Mouse (Mus musculus): Measurements from ENCODE around the gene Dok3. TPM values are rescaled to one million over a fixed set of nuclear protein-coding genes. Genes with fewer than 3 reads are reported as not detected.
A peak's percentile ranks its signal among the peaks of the same experiment; 100 is the strongest.

The Dok3 gene
- polyA plus RNA-seq, 1 experiment from 2014 or later: 9.1 TPM

DNA sequence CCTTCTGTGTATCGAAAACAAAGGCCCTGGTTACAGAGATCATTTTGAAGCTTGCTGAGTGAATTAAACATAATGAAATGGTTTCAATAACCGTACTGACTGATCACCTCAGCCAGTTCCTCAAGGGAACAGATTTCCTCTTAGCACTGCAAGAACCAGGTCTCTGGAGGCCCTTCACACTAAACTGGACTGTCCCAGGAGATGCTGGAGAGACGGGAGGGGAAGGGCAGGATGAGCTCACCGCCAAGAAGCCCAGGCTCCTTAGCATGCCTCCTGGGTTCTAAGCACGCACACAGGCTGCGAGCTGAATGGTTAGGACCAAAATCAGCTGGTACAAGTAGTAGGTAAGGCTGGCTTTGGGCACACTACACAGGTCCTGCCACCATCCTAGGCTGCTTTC, 37.9 kb upstream of the Dok3 start:
- no peak overlapping the region for H3K4me3 ChIP-seq (ENCODE audit: low read depth, low read length)
- H3K9ac ChIP-seq (replicated peaks; ENCODE audit: low read depth): no peak overlapping the region
- H3K4me1 ChIP-seq (ENCODE audit: insufficient read depth, low read depth, low read length): peaks cover 9% of the 10 kb centered on the region; the same call in 1 of the 2 replicates
- no peak overlapping the region for H3K4me2 ChIP-seq (replicated peaks; ENCODE audit: low read depth, low read length)
- H3K27me3 ChIP-seq (replicated peaks; ENCODE audit: insufficient read depth, low read length): no peaks in the 10 kb centered on the region
- H3K9me3 ChIP-seq (ENCODE audit: low read length): no peaks in the 10 kb centered on the region
- DNase-seq (ENCODE audit: low spot score): no peak
- TF ChIP-seq EP300 (IDR thresholded peaks at IDR 0.05): no peak
- TF ChIP-seq CTCF (IDR thresholded peaks at IDR 0.05): no peak
- ATAC-seq: no peak
- no peak overlapping the region for H3K27ac ChIP-seq (ENCODE audit: low read length)
- WGBS: 88% methylated on average over 6 of the region's 6 CpGs
- no peaks in the 10 kb centered on the region for H3K36me3 ChIP-seq (ENCODE audit: insufficient read depth, low read length)

DNA sequence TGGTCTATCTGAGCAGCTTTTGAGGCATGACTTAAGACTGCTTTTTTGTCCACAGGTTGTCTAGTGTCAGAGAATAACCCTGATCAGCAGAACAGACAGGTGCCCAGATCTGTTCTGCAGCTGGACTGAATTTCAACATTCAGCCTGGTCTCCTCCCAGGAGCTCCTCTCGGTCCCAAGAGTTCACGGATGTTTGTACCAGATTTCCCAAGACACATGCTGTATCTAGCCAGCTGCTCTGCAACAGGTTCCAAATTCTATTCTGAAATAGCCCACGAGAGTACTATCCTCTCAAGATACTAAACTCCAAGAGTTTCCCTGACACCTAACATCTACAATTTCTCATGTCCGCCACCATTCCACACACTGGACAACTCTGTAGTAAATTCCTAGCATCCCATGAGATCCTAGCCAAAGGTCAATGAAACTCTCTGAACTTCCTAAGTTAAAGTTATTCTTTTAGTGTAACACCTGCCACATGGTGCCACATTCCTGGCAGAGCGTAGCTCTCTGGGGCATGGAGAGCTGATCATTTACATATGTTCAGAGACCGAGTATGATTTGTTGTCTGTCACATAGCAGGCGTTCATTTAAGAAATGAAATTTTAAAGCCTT, 34.3 kb upstream of the Dok3 start:
- Histone ChIP-seq H3K27me3 (replicated peaks; ENCODE audit: insufficient read depth, low read length) (no peaks in the 10 kb centered on the region), H3K4me2 (replicated peaks; ENCODE audit: low read depth, low read length) (no peak overlapping the region), H3K4me1 (ENCODE audit: insufficient read depth, low read depth, low read length) (no peaks in the 10 kb centered on the region), H3K9ac (replicated peaks; ENCODE audit: low read depth) (no peak overlapping the region), H3K4me3 (ENCODE audit: low read depth, low read length) (no peak overlapping the region), H3K9me3 (ENCODE audit: low read length) (no peaks in the 10 kb centered on the region), H3K27ac (ENCODE audit: low read length) (no peak overlapping the region), H3K36me3 (ENCODE audit: insufficient read depth, low read length) (no peaks in the 10 kb centered on the region)
- TF ChIP-seq CTCF (IDR thresholded peaks at IDR 0.05): no peak
- peak; percentile 53 for ATAC-seq
- 79% methylated on average over 7 of the region's 7 CpGs for WGBS
- DNase-seq (ENCODE audit: low spot score): peak; percentile 57

DNA sequence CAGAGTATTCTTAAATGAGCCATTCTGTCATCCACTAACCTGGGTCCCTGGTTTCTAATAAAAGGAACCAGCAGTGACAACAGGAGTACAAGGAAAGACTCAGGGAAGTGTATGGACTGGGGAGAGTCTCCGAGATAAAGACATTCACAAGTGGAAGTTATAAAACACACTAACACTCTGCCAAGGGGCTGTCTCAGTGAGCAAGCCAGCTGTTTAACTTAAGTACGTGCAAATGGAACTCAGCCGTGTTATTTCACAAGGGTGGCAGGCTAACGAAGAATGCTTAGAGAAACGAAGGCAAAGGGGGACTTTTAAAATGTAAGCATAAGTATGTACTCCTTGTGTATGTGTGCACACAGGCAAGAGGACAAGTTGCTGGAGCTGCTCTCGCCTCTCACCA, 28.4 kb upstream of the Dok3 start:
- Histone ChIP-seq H3K4me3 (ENCODE audit: low read depth, low read length) (no peak overlapping the region), H3K36me3 (ENCODE audit: insufficient read depth, low read length) (peaks cover 24% of the 10 kb centered on the region; the same call in 1 of the 2 replicates), H3K27me3 (replicated peaks; ENCODE audit: insufficient read depth, low read length) (no peaks in the 10 kb centered on the region), H3K4me2 (replicated peaks; ENCODE audit: low read depth, low read length) (no peak overlapping the region), H3K4me1 (ENCODE audit: insufficient read depth, low read depth, low read length) (no peaks in the 10 kb centered on the region), H3K27ac (ENCODE audit: low read length) (peak overlapping the region; percentile 20), H3K9me3 (ENCODE audit: low read length) (no peaks in the 10 kb centered on the region), H3K9ac (replicated peaks; ENCODE audit: low read depth) (no peak overlapping the region)
- 53% methylated on average over 6 of the region's 6 CpGs for WGBS
- no peak for TF ChIP-seq CTCF (IDR thresholded peaks at IDR 0.05)
- TF ChIP-seq EP300 (IDR thresholded peaks at IDR 0.05): no peak
- ATAC-seq (peak; percentile 88), DNase-seq (ENCODE audit: low spot score) (peak; percentile 89)

DNA sequence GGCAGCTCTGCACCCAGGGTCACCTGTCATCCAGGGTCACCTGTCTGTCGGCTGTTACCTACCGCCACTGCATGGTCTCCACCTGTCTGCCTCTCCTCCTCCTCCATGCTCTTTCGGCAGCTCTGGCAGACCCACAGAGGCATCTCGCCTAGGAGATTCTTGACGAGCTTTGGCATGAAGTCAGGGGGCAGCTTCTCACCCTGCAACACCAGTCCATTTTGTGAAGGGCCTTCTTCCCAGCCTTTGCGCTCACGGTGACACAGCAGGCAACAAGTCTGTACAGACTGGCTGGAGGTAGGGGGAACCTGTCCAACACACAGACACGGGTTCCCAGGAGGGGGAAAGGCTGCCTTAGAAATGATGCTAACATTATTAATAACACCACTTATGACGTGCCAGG, 26.8 kb upstream of the Dok3 start:
- Histone ChIP-seq H3K36me3 (ENCODE audit: insufficient read depth, low read length) (peaks cover 30% of the 10 kb centered on the region; the same call in 1 of the 2 replicates), H3K27ac (ENCODE audit: low read length) (no peak overlapping the region), H3K4me3 (ENCODE audit: low read depth, low read length) (no peak overlapping the region), H3K4me2 (replicated peaks; ENCODE audit: low read depth, low read length) (no peak overlapping the region), H3K9me3 (ENCODE audit: low read length) (no peaks in the 10 kb centered on the region), H3K4me1 (ENCODE audit: insufficient read depth, low read depth, low read length) (no peaks in the 10 kb centered on the region), H3K27me3 (replicated peaks; ENCODE audit: insufficient read depth, low read length) (no peaks in the 10 kb centered on the region), H3K9ac (replicated peaks; ENCODE audit: low read depth) (no peak overlapping the region)
- DNase-seq (ENCODE audit: low spot score) (no peak), ATAC-seq (no peak)
- WGBS: 87% methylated on average over 9 of the region's 9 CpGs
- TF ChIP-seq EP300 (IDR thresholded peaks at IDR 0.05) (no peak), CTCF (IDR thresholded peaks at IDR 0.05) (no peak)

DNA sequence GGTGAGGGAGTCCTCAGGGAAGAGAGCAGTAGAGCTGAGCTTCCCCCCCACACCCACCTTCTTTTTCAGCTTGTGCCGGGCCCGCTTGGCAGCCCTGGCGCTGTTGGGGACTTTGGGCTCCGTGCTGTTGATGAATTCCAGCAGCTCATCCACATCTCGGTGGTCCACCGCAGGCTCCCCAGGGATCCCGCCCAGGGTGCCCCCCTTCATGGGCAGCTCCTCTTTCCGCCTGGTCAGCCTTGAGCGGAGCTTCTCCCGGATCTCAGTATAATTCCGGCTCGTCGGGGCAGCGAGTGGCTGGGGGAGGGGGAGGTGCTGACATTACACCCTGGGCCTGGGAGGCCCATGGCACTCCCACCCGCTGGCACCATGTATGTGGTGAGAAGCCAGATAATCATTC, 20.0 kb upstream of the Dok3 start:
- H3K9me3 ChIP-seq (ENCODE audit: low read length): no peaks in the 10 kb centered on the region
- H3K27ac ChIP-seq (ENCODE audit: low read length): no peak overlapping the region
- 88% methylated on average over 15 of the region's 15 CpGs for WGBS
- H3K4me3 ChIP-seq (ENCODE audit: low read depth, low read length): no peak overlapping the region
- H3K36me3 ChIP-seq (ENCODE audit: insufficient read depth, low read length): peaks cover 19% of the 10 kb centered on the region; the same call in 1 of the 2 replicates
- TF ChIP-seq EP300 (IDR thresholded peaks at IDR 0.05): no peak
- TF ChIP-seq CTCF (IDR thresholded peaks at IDR 0.05): no peak
- H3K9ac ChIP-seq (replicated peaks; ENCODE audit: low read depth): no peak overlapping the region
- H3K4me1 ChIP-seq (ENCODE audit: insufficient read depth, low read depth, low read length): no peaks in the 10 kb centered on the region
- no peaks in the 10 kb centered on the region for H3K27me3 ChIP-seq (replicated peaks; ENCODE audit: insufficient read depth, low read length)
- no peak for DNase-seq (ENCODE audit: low spot score)
- H3K4me2 ChIP-seq (replicated peaks; ENCODE audit: low read depth, low read length): no peak overlapping the region
- ATAC-seq: no peak

DNA sequence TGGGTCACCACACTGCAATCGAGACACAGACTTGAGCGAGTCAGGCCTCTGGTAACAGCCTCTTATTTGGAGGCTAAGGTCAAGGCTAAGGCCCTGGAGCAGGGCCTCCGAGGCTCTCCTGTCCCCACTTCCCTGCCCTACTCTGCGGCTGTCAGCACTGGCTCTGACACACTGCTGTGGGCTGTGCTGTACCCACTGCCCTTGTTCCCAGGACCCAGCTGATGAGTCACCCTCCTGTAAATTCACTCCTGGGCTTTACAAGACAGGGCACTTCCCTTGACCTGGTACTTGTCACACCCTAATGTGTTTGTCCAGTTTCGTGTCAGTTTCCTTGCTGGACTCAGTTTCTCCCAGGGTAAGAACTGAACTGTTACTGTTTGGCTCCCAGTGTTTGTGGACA, 19.3 kb upstream of the Dok3 start:
- ATAC-seq: no peak
- TF ChIP-seq EP300 (IDR thresholded peaks at IDR 0.05): no peak
- no peak for TF ChIP-seq CTCF (IDR thresholded peaks at IDR 0.05)
- 90% methylated on average over 5 of the region's 5 CpGs for WGBS
- H3K27ac ChIP-seq (ENCODE audit: low read length): no peak overlapping the region
- no peak for DNase-seq (ENCODE audit: low spot score)
- no peaks in the 10 kb centered on the region for H3K4me1 ChIP-seq (ENCODE audit: insufficient read depth, low read depth, low read length)
- H3K9ac ChIP-seq (replicated peaks; ENCODE audit: low read depth): no peak overlapping the region
- H3K27me3 ChIP-seq (replicated peaks; ENCODE audit: insufficient read depth, low read length): no peaks in the 10 kb centered on the region
- no peaks in the 10 kb centered on the region for H3K9me3 ChIP-seq (ENCODE audit: low read length)
- H3K36me3 ChIP-seq (ENCODE audit: insufficient read depth, low read length): peaks cover 19% of the 10 kb centered on the region; the same call in 1 of the 2 replicates
- H3K4me2 ChIP-seq (replicated peaks; ENCODE audit: low read depth, low read length): no peak overlapping the region
- no peak overlapping the region for H3K4me3 ChIP-seq (ENCODE audit: low read depth, low read length)

DNA sequence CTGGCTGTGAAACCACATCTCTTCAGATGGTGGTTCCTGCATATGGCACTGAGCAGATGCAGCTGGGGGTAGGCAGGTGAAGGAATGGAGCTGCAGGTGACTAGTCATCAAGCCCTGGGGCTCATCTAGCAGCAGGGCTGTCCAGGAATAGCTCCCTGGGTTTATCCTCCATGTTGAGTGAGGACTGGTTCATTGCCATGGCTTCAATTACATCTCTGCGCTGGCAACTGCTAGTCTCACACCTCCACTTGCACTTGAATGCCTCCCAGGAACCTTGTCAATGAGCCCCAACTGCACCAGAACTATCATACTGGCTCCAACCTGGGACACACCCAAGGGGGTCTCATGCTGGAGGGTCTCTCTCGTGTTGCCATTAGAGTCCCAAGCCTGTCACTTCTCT, 18.8 kb upstream of the Dok3 start:
- H3K9me3 ChIP-seq (ENCODE audit: low read length): no peaks in the 10 kb centered on the region
- no peak overlapping the region for H3K27ac ChIP-seq (ENCODE audit: low read length)
- no peak overlapping the region for H3K4me3 ChIP-seq (ENCODE audit: low read depth, low read length)
- H3K4me1 ChIP-seq (ENCODE audit: insufficient read depth, low read depth, low read length): no peaks in the 10 kb centered on the region
- TF ChIP-seq CTCF (IDR thresholded peaks at IDR 0.05): no peak
- TF ChIP-seq EP300 (IDR thresholded peaks at IDR 0.05): no peak
- no peak overlapping the region for H3K4me2 ChIP-seq (replicated peaks; ENCODE audit: low read depth, low read length)
- ATAC-seq (no peak), DNase-seq (ENCODE audit: low spot score) (no peak)
- H3K9ac ChIP-seq (replicated peaks; ENCODE audit: low read depth): no peak overlapping the region
- H3K27me3 ChIP-seq (replicated peaks; ENCODE audit: insufficient read depth, low read length): no peaks in the 10 kb centered on the region
- 97% methylated on average over 2 of the region's 2 CpGs for WGBS
- H3K36me3 ChIP-seq (ENCODE audit: insufficient read depth, low read length): peaks cover 19% of the 10 kb centered on the region; the same call in 1 of the 2 replicates

Measured in lung, postnatal 0 days (tissue).